Mouse (Mus musculus): ENCODE measurements at regions not wholly inside any gene's neighbourhood (a gene's known extent, or its start where the extent isn't known, plus 50 kb on each side); places are given as distances from the start of the nearest gene placed in this dataset.

- no peak overlapping the region for H3K9ac ChIP-seq (ENCODE audit: control insufficient read depth, low read depth, low read length, poor library complexity, severe bottlenecking)
Measured at GRCm38 (mm10) chr14:72865531-72865930, 155.7 kb upstream of the Fndc3a start.

GRCm38 (mm10) chr14:72864792-72865191 lies 155.0 kb upstream of the Fndc3a start:
- TF ChIP-seq MAX (IDR thresholded peaks at IDR 0.05; ENCODE audit: low read length), result no peak

More at GRCm38 (mm10) chr14:72865531-72865930, 155.7 kb upstream of the Fndc3a start:
- Histone ChIP-seq H3K27ac (ENCODE audit: control insufficient read depth, low read depth, low read length) (no peak overlapping the region), H3K36me3 (ENCODE audit: control insufficient read depth in 1 of 2, insufficient read depth in 2 of 2, low read length in 2 of 2) (no peaks in the 10 kb centered on the region), H3K4me1 (ENCODE audit: control insufficient read depth in 1 of 2, insufficient read depth in 2 of 2, low read length in 2 of 2) (no peaks in the 10 kb centered on the region), H3K79me2 (ENCODE audit: control insufficient read depth, insufficient read depth, low read length, poor library complexity) (no peaks in the 10 kb centered on the region), H3K9me3 (replicated peaks; ENCODE audit: insufficient read depth, low read length) (no peaks in the 10 kb centered on the region), H3K27me3 (ENCODE audit: control insufficient read depth in 1 of 2, insufficient read depth in 2 of 2, low read length in 2 of 2) (no peaks in the 10 kb centered on the region), H3K4me3 (ENCODE audit: control insufficient read depth in 1 of 2, insufficient read depth in 1 of 2, low read depth in 2 of 2, low read length in 2 of 2) (no peak overlapping the region)
- DNase-seq (ENCODE audit: low read depth, low spot score), result no peak
- TF ChIP-seq CHD1 (IDR thresholded peaks at IDR 0.05; ENCODE audit: low read depth, low read length) (no peak), ZMIZ1 (IDR thresholded peaks at IDR 0.05; ENCODE audit: low read depth, low read length) (no peak), TCF12 (IDR thresholded peaks at IDR 0.05; ENCODE audit: low read depth, low read length) (no peak), CTCF (IDR thresholded peaks at IDR 0.05 in 2 of 3, conservative IDR thresholded peaks at IDR 0.05 in 1 of 3; ENCODE audit: control insufficient read depth in 1 of 3, insufficient read depth in 1 of 3, low read depth in 2 of 3, low read length in 3 of 3, poor library complexity in 1 of 3, severe bottlenecking in 1 of 3) (no peak), MEF2A (IDR thresholded peaks at IDR 0.05; ENCODE audit: extremely low read depth, insufficient replicate concordance, low read depth, low read length, poor library complexity, severe bottlenecking) (no peak), USF2 (IDR thresholded peaks at IDR 0.05; ENCODE audit: borderline replicate concordance in 1 of 2, insufficient read depth in 1 of 2, low read depth in 1 of 2, low read length in 2 of 2) (no peak), ZKSCAN1 (IDR thresholded peaks at IDR 0.05; ENCODE audit: low read depth, low read length) (no peak), JUND (IDR thresholded peaks at IDR 0.05; ENCODE audit: low read depth, low read length) (no peak), EP300 (IDR thresholded peaks at IDR 0.05; ENCODE audit: low read depth in 1 of 2, low read length in 2 of 2) (no peak)

GRCm38 (mm10) chr14:72864130-72864529 lies 154.3 kb upstream of the Fndc3a start:
- H3K79me2 ChIP-seq (ENCODE audit: control insufficient read depth, insufficient read depth, low read length, poor library complexity), result no peaks in the 10 kb centered on the region
- no peak overlapping the region for H3K4me3 ChIP-seq (ENCODE audit: control insufficient read depth in 1 of 2, insufficient read depth in 1 of 2, low read depth in 2 of 2, low read length in 2 of 2)
- no peaks in the 10 kb centered on the region for H3K4me1 ChIP-seq (ENCODE audit: control insufficient read depth in 1 of 2, insufficient read depth in 2 of 2, low read length in 2 of 2)
- H3K27ac ChIP-seq (ENCODE audit: control insufficient read depth, low read depth, low read length), result no peak overlapping the region
- no peaks in the 10 kb centered on the region for H3K36me3 ChIP-seq (ENCODE audit: control insufficient read depth in 1 of 2, insufficient read depth in 2 of 2, low read length in 2 of 2)
- no peak overlapping the region for H3K9ac ChIP-seq (ENCODE audit: control insufficient read depth, low read depth, low read length, poor library complexity, severe bottlenecking)
- DNase-seq (ENCODE audit: low read depth, low spot score), result no peak
- TF ChIP-seq HCFC1 (IDR thresholded peaks at IDR 0.05; ENCODE audit: low read depth, low read length), result no peak
- no peak for TF ChIP-seq RCOR1 (IDR thresholded peaks at IDR 0.05; ENCODE audit: low read depth, low read length)
- TF ChIP-seq MAFK (IDR thresholded peaks at IDR 0.05; ENCODE audit: borderline replicate concordance, low read depth, low read length), result no peak
- no peak for TF ChIP-seq USF1 (IDR thresholded peaks at IDR 0.05; ENCODE audit: low read depth, low read length)
- no peak for TF ChIP-seq ELF1 (IDR thresholded peaks at IDR 0.05; ENCODE audit: low read depth, low read length)
- no peak for TF ChIP-seq CHD2 (IDR thresholded peaks at IDR 0.05; ENCODE audit: low read length)
- H3K9me3 ChIP-seq (replicated peaks; ENCODE audit: insufficient read depth, low read length), result no peaks in the 10 kb centered on the region
- no peaks in the 10 kb centered on the region; a peak in 1 of 4 replicates for H3K27me3 ChIP-seq (ENCODE audit: control insufficient read depth in 1 of 2, insufficient read depth in 2 of 2, low read length in 2 of 2)

More at GRCm38 (mm10) chr14:72864792-72865191, 155.0 kb upstream of the Fndc3a start:
- no peak overlapping the region for H3K9ac ChIP-seq (ENCODE audit: control insufficient read depth, low read depth, low read length, poor library complexity, severe bottlenecking)
- no peaks in the 10 kb centered on the region for H3K9me3 ChIP-seq (replicated peaks; ENCODE audit: insufficient read depth, low read length)
- no peaks in the 10 kb centered on the region; a peak in 1 of 4 replicates for H3K27me3 ChIP-seq (ENCODE audit: control insufficient read depth in 1 of 2, insufficient read depth in 2 of 2, low read length in 2 of 2)
- no peak overlapping the region for H3K27ac ChIP-seq (ENCODE audit: control insufficient read depth, low read depth, low read length)
- no peaks in the 10 kb centered on the region for H3K4me1 ChIP-seq (ENCODE audit: control insufficient read depth in 1 of 2, insufficient read depth in 2 of 2, low read length in 2 of 2)
- H3K4me3 ChIP-seq (ENCODE audit: control insufficient read depth in 1 of 2, insufficient read depth in 1 of 2, low read depth in 2 of 2, low read length in 2 of 2), result no peak overlapping the region
- H3K79me2 ChIP-seq (ENCODE audit: control insufficient read depth, insufficient read depth, low read length, poor library complexity), result no peaks in the 10 kb centered on the region
- DNase-seq (ENCODE audit: low read depth, low spot score), result no peak
- no peaks in the 10 kb centered on the region for H3K36me3 ChIP-seq (ENCODE audit: control insufficient read depth in 1 of 2, insufficient read depth in 2 of 2, low read length in 2 of 2)

All from MEL (cell line).